Mouse (Mus musculus) ES-E14 (cell line): ENCODE results near the gene Dlk2.

Experiments used
- CHD2 ChIP-seq: IDR thresholded peaks from 2 replicates; pipeline ENCODE4 v1.6.1; 2014; ENCODE audit warnings: mild to moderate bottlenecking, low read depth, low read length, inconsistent platforms
- HCFC1 ChIP-seq: IDR thresholded peaks from 2 replicates; pipeline ENCODE4 v1.6.1; 2012; ENCODE audit warnings: low read length, inconsistent platforms, borderline replicate concordance; ENCODE audit not compliant: insufficient read depth
- ZC3H11A ChIP-seq: IDR thresholded peaks from 2 replicates; pipeline ENCODE4 v1.6.1; 2012; ENCODE audit warnings: low read depth, mild to moderate bottlenecking, inconsistent platforms, low read length, borderline replicate concordance

DNA sequence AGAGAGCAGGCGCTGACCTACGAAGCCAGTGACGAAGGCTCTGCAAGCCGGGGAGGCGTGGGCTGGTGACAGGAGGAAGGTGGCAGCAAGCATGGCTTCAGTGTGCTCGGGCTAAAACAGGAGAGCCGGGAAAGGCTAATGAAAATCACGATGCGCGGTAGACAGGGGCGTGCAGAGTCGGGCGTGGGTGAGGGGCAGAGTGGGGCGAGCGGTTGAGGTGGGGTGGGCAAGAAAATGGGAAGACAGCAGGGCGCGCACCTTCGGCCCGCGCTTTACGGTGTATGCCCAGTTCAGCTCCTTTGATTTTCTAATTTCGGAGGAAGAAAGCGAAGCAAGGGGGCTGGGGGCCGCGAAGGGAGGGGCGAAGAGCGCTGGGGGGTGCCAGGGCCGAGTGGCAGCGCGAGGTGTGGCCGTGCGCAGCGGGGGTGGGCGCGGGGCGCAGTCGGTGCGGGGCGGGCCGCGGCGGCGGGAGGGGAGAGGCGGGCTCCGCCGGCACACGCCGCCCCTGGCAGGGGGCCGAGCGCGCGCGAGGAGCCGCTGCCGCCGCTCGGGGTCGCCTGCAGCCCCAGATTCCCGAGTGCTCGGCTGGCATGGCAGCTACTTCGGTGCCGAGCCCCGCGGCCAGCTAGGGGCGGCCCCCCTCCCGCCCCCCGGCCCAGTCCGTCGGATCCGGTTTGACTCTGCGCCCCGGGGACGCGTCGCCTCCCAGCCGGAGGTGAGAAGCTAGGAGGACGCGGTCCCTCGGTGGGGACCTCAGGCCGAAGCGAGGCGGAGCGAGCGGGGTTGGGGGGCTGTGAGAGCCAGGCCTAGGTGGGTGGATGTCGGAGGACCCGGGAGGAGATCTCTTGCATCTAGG, at the start of gene Dlk2:
- TF ChIP-seq CHD2 (no peak), ZC3H11A (no peak), HCFC1 (no peak)
